In the genomic region with DNA sequence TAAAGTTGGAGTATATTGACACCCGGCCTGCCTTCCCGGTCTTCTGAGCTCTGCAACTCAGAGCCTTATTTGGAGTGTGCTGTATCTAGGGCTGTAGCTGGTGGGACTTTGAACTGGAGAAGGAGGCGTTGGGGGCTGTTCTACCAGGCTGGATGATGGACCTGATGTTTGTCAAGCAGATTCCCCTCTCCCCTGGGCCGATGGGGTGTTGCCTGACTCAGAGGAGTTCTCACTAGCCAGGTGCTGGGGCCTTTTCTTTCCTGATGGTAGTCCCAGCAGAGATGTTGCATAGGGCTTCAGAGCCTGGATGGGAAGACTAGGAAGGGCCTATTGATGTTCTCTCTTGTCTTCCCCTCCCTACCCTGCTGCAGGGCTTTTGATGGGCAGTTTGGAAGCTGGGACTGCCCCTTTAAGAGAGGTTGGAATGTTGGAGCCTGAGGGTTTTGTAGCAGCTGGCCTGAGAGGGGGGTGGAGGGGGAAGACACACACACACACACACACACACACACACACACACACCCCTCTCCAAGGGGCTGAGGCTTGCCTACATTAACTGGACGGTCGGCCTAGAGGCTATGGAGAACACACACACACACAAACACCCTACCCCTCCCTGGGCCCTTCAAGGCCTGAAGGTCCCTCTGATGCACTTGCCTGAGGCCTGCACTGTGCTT, we compare ENCODE assay signal across 8 mouse cellular contexts. TPM values are rescaled to one million over a fixed set of nuclear protein-coding genes. Genes with fewer than 3 reads are reported as not detected.
DNase-seq lines count a peak whose midpoint lies in the region; ATAC-seq and TF ChIP-seq lines count a peak whose summit lies in the region.

No protein-coding gene starts in this region.

- peak overlapping the region; percentile 77 for H3K4me2 ChIP-seq in liver, embryonic 14.5 days (ENCODE audit: low read depth)
- peak overlapping the region; percentile 96 for H3K4me2 ChIP-seq in neural tube, embryonic 13.5 days

- peak overlapping the region; percentile 85 for H3K27ac ChIP-seq in cerebellum, adult 2 months (ENCODE audit: insufficient read depth, low read length)
- no peak overlapping the region for H3K27ac ChIP-seq in MEL (ENCODE audit: control insufficient read depth, low read depth, low read length)
- peak overlapping the region; percentile 97 for H3K27ac ChIP-seq in forebrain, embryonic 10.5 days
- H3K27ac ChIP-seq in liver, embryonic 14.5 days: peak overlapping the region; percentile 15; the same call in 1 of the 2 replicates
- H3K27ac ChIP-seq in neural tube, embryonic 13.5 days (replicated peaks): peak overlapping the region; percentile 94

- H3K9me3 ChIP-seq in MEL (replicated peaks; ENCODE audit: insufficient read depth, low read length): no peaks in the 10 kb centered on the region
- no peaks in the 10 kb centered on the region for H3K9me3 ChIP-seq in forebrain, embryonic 10.5 days
- H3K9me3 ChIP-seq in liver, embryonic 14.5 days (ENCODE audit: control insufficient read depth, low read length): no peaks in the 10 kb centered on the region
- H3K9me3 ChIP-seq in neural tube, embryonic 13.5 days: no peaks in the 10 kb centered on the region

- no peak for TF ChIP-seq CTCF in cerebellum, adult 2 months (IDR thresholded peaks at IDR 0.05; ENCODE audit: borderline replicate concordance, insufficient read depth, low read depth, low read length)
- no peak for TF ChIP-seq CTCF in MEL (IDR thresholded peaks at IDR 0.05 in 2 of 3, conservative IDR thresholded peaks at IDR 0.05 in 1 of 3; ENCODE audit: control insufficient read depth in 1 of 3, insufficient read depth in 1 of 3, low read depth in 2 of 3, low read length in 3 of 3, poor library complexity in 1 of 3, severe bottlenecking in 1 of 3)
- TF ChIP-seq CTCF in liver, embryonic 14.5 days (IDR thresholded peaks at IDR 0.05; ENCODE audit: low read depth): no peak

- H3K36me3 ChIP-seq in MEL (ENCODE audit: control insufficient read depth in 1 of 2, insufficient read depth in 2 of 2, low read length in 2 of 2): peaks cover 0 to 4% of the 10 kb centered on the region in 2 experiments; a peak in 2 of 4 replicates
- H3K36me3 ChIP-seq in forebrain, embryonic 10.5 days (replicated peaks): peaks cover 35% of the 10 kb centered on the region
- no peaks in the 10 kb centered on the region; the same call in 1 of the 2 replicates for H3K36me3 ChIP-seq in liver, embryonic 14.5 days (replicated peaks; ENCODE audit: control insufficient read depth, insufficient read depth, low read depth)
- H3K36me3 ChIP-seq in neural tube, embryonic 13.5 days: peaks cover 32% of the 10 kb centered on the region

- no peak for TF ChIP-seq EP300 in MEL (IDR thresholded peaks at IDR 0.05; ENCODE audit: low read depth in 1 of 2, low read length in 2 of 2)
- TF ChIP-seq EP300 in liver, embryonic 14.5 days (IDR thresholded peaks at IDR 0.05; ENCODE audit: low read depth): no peak

- peaks cover 17% of the 10 kb centered on the region for H3K4me1 ChIP-seq in cerebellum, adult 2 months (ENCODE audit: control insufficient read depth, insufficient read depth, low read length)
- peaks cover 0 to 15% of the 10 kb centered on the region in 2 experiments for H3K4me1 ChIP-seq in MEL (ENCODE audit: control insufficient read depth in 1 of 2, insufficient read depth in 2 of 2, low read length in 2 of 2)
- peaks cover 34% of the 10 kb centered on the region for H3K4me1 ChIP-seq in forebrain, embryonic 10.5 days
- H3K4me1 ChIP-seq in liver, embryonic 14.5 days (replicated peaks; ENCODE audit: control insufficient read depth in 2 of 2, insufficient read depth in 2 of 2, low read length in 1 of 2): peaks cover 5 to 9% of the 10 kb centered on the region in 2 experiments; a peak in 3 of 4 replicates
- H3K4me1 ChIP-seq in neural tube, embryonic 13.5 days (replicated peaks): peaks cover 46% of the 10 kb centered on the region

- H3K4me3 ChIP-seq in cerebellum, adult 2 months (replicated peaks; ENCODE audit: insufficient read depth, low read depth, low read length): peak overlapping the region; percentile 94
- H3K4me3 ChIP-seq in MEL (ENCODE audit: control insufficient read depth in 1 of 2, insufficient read depth in 1 of 2, low read depth in 2 of 2, low read length in 2 of 2): peak overlapping the region; percentile 92 to 99
- peak overlapping the region; percentile 92 for H3K4me3 ChIP-seq in forebrain, embryonic 10.5 days
- H3K4me3 ChIP-seq in liver, embryonic 14.5 days (ENCODE audit: insufficient read depth in 1 of 2, low read depth in 2 of 2, low read length in 2 of 2): peak overlapping the region; percentile 72 to 87
- H3K4me3 ChIP-seq in neural tube, embryonic 13.5 days: peak overlapping the region; percentile 96

- 1% methylated on average over 6 of the region's 6 CpGs for WGBS in cerebellum, adult 2 months
- WGBS in forebrain, embryonic 10.5 days: 3% methylated on average over 6 of the region's 6 CpGs
- 12% methylated on average over 6 of the region's 6 CpGs for WGBS in liver, embryonic 14.5 days (ENCODE audit: insufficient replicate concordance)
- 1% methylated on average over 6 of the region's 6 CpGs for WGBS in neural tube, embryonic 13.5 days

- TF ChIP-seq RAD21 in MEL (IDR thresholded peaks at IDR 0.05; ENCODE audit: low read depth, low read length): no peak

- peak overlapping the region; percentile 94 for H3K9ac ChIP-seq in MEL (ENCODE audit: control insufficient read depth, low read depth, low read length, poor library complexity, severe bottlenecking)
- peak overlapping the region; percentile 88 for H3K9ac ChIP-seq in liver, embryonic 14.5 days (replicated peaks)
- H3K9ac ChIP-seq in neural tube, embryonic 13.5 days: peak overlapping the region; percentile 99

- ATAC-seq in liver, embryonic 14.5 days (ENCODE audit: insufficient read depth): 0 out of 2 replicates have a peak, but pooled peaks have one; percentile 11
- peak; percentile 59 for ATAC-seq in neural tube, embryonic 13.5 days (ENCODE audit: low read depth)

- H3K79me2 ChIP-seq in MEL (ENCODE audit: control insufficient read depth, insufficient read depth, low read length, poor library complexity): peaks cover 13% of the 10 kb centered on the region

- no peaks in the 10 kb centered on the region for H3K27me3 ChIP-seq in cerebellum, adult 2 months (ENCODE audit: control insufficient read depth, insufficient read depth, low read length)
- H3K27me3 ChIP-seq in MEL (ENCODE audit: control insufficient read depth in 1 of 2, insufficient read depth in 2 of 2, low read length in 2 of 2): no peaks in the 10 kb centered on the region
- no peaks in the 10 kb centered on the region for H3K27me3 ChIP-seq in forebrain, embryonic 10.5 days (ENCODE audit: poor library complexity, severe bottlenecking)
- H3K27me3 ChIP-seq in liver, embryonic 14.5 days (ENCODE audit: control insufficient read depth, insufficient read depth, low read length): no peaks in the 10 kb centered on the region
- no peaks in the 10 kb centered on the region for H3K27me3 ChIP-seq in neural tube, embryonic 13.5 days

- no peak for TF ChIP-seq POLR2A in cerebellum, adult 2 months (IDR thresholded peaks at IDR 0.05; ENCODE audit: borderline replicate concordance, insufficient read depth, low read length)
- no peak for TF ChIP-seq POLR2A in MEL (IDR thresholded peaks at IDR 0.05; ENCODE audit: control insufficient read depth in 1 of 2, insufficient read depth in 1 of 2, low read depth in 1 of 2, low read length in 2 of 2, poor library complexity in 1 of 2)

- peak in 1 of 2 experiments; percentile 31 for DNase-seq in cerebellum, adult 2 months
- DNase-seq in cerebellum, adult 11 months: no peak
- DNase-seq in MEL (ENCODE audit: low read depth, low spot score): peak; percentile 47
- peak; percentile 61 for DNase-seq in forebrain, embryonic 10.5 days (ENCODE audit: extremely low spot score, low spot score)
- peak; percentile 38 for DNase-seq in induced T-regulatory cell, adult 2 months (ENCODE audit: low read depth)
- DNase-seq in liver, embryonic 14.5 days (ENCODE audit: low read depth in 3 of 3, low spot score in 3 of 3): no peak
- DNase-seq in layer of hippocampus, postnatal 14 days (ENCODE audit: low spot score in 2 of 2): no peak

RNA-seq across cellular contexts. Expression of gene Dvl3, which starts 1.1 kb away (rescaled TPM):
- polyA plus RNA-seq in cerebellum, adult 2 months (2012; rRNA removed): 60.2 and 66.5 TPM in 2 replicates
- 4.0 and 4.1 TPM in 2 replicates for total RNA-seq in MEL (2012; rRNA removed)
- polyA plus RNA-seq in MEL (2012; ENCODE audit: insufficient read depth in 1 of 2, insufficient read length in 2 of 2, low read depth in 1 of 2, low replicate concordance in 2 of 2, missing spikeins in 1 of 2): 10 to 100 TPM in 1 of 2 experiments, not detected in 1; 20.5 TPM
- polyA plus RNA-seq in forebrain, embryonic 10.5 days (2016; fragmentation: Nextera tagmentation; extraction: Ambion mirVana): 28.8 and 30.5 TPM in 2 replicates
- 7.3 and 8.8 TPM in 2 replicates for polyA plus RNA-seq in liver, embryonic 14.5 days (2012; rRNA removed)
- 4.9 and 5.0 TPM in 2 replicates for polyA plus RNA-seq in liver, embryonic 14.5 days (2014; fragmentation: Nextera tagmentation; extraction: Ambion mirVana)
- polyA plus RNA-seq in neural tube, embryonic 13.5 days (2015; fragmentation: Nextera tagmentation; extraction: Ambion mirVana): 48.5 and 55.4 TPM in 2 replicates
- total RNA-seq in layer of hippocampus, postnatal 14 days (2021): 10 to 100 TPM; 77.2 to 78.9 TPM

RNA-seq across cellular contexts. Expression of gene Ap2m1, which starts 17.4 kb away (rescaled TPM):
- polyA plus RNA-seq in cerebellum, adult 2 months (2012; rRNA removed): 1,156 and 1,178 TPM in 2 replicates
- total RNA-seq in MEL (2012; rRNA removed): 185 and 199 TPM in 2 replicates
- polyA plus RNA-seq in MEL (2012; ENCODE audit: insufficient read depth in 1 of 2, insufficient read length in 2 of 2, low read depth in 1 of 2, low replicate concordance in 2 of 2, missing spikeins in 1 of 2): 1,000 to 10,000 TPM in 1 of 2 experiments, 100 to 1,000 TPM in 1; 312 to 1,810 TPM
- polyA plus RNA-seq in forebrain, embryonic 10.5 days (2016; fragmentation: Nextera tagmentation; extraction: Ambion mirVana): 628 and 638 TPM in 2 replicates
- 259 and 268 TPM in 2 replicates for polyA plus RNA-seq in liver, embryonic 14.5 days (2012; rRNA removed)
- polyA plus RNA-seq in liver, embryonic 14.5 days (2014; fragmentation: Nextera tagmentation; extraction: Ambion mirVana): 364 and 392 TPM in 2 replicates
- 1,020 and 1,063 TPM in 2 replicates for polyA plus RNA-seq in neural tube, embryonic 13.5 days (2015; fragmentation: Nextera tagmentation; extraction: Ambion mirVana)
- total RNA-seq in layer of hippocampus, postnatal 14 days (2021): 100 to 1,000 TPM; 893 to 941 TPM

RNA-seq across cellular contexts. Expression of gene Eif2b5, which starts 19.2 kb away (rescaled TPM):
- 52.4 and 53.3 TPM in 2 replicates for polyA plus RNA-seq in cerebellum, adult 2 months (2012; rRNA removed)
- total RNA-seq in MEL (2012; rRNA removed): 131 and 137 TPM in 2 replicates
- polyA plus RNA-seq in MEL (2012; ENCODE audit: insufficient read depth in 1 of 2, insufficient read length in 2 of 2, low read depth in 1 of 2, low replicate concordance in 2 of 2, missing spikeins in 1 of 2): 100 to 1,000 TPM in 1 of 2 experiments, 10 to 100 TPM in 1; 91.1 to 115 TPM
- polyA plus RNA-seq in forebrain, embryonic 10.5 days (2016; fragmentation: Nextera tagmentation; extraction: Ambion mirVana): 158 and 160 TPM in 2 replicates
- polyA plus RNA-seq in liver, embryonic 14.5 days (2012; rRNA removed): 19.6 and 23.3 TPM in 2 replicates
- 39.0 and 44.1 TPM in 2 replicates for polyA plus RNA-seq in liver, embryonic 14.5 days (2014; fragmentation: Nextera tagmentation; extraction: Ambion mirVana)
- 102 and 103 TPM in 2 replicates for polyA plus RNA-seq in neural tube, embryonic 13.5 days (2015; fragmentation: Nextera tagmentation; extraction: Ambion mirVana)
- 10 to 100 TPM; 51.7 to 54.1 TPM for total RNA-seq in layer of hippocampus, postnatal 14 days (2021)

RNA-seq across cellular contexts. Expression of gene Abcf3, which starts 30.5 kb away (rescaled TPM):
- polyA plus RNA-seq in cerebellum, adult 2 months (2012; rRNA removed): 107 and 112 TPM in 2 replicates
- 42.0 and 46.5 TPM in 2 replicates for total RNA-seq in MEL (2012; rRNA removed)
- 10 to 100 TPM in 1 of 2 experiments, not detected in 1; 79.6 TPM for polyA plus RNA-seq in MEL (2012; ENCODE audit: insufficient read depth in 1 of 2, insufficient read length in 2 of 2, low read depth in 1 of 2, low replicate concordance in 2 of 2, missing spikeins in 1 of 2)
- polyA plus RNA-seq in forebrain, embryonic 10.5 days (2016; fragmentation: Nextera tagmentation; extraction: Ambion mirVana): 58.3 and 62.6 TPM in 2 replicates
- polyA plus RNA-seq in liver, embryonic 14.5 days (2012; rRNA removed): 14.3 and 15.0 TPM in 2 replicates
- 19.5 and 24.4 TPM in 2 replicates for polyA plus RNA-seq in liver, embryonic 14.5 days (2014; fragmentation: Nextera tagmentation; extraction: Ambion mirVana)
- 72.2 and 81.5 TPM in 2 replicates for polyA plus RNA-seq in neural tube, embryonic 13.5 days (2015; fragmentation: Nextera tagmentation; extraction: Ambion mirVana)
- total RNA-seq in layer of hippocampus, postnatal 14 days (2021): 10 to 100 TPM; 82.8 to 87.9 TPM

Comparison
In these comparisons a context has a peak if more than half of its experiments do, and no peak if none do; other contexts are left out.
1. DNase-seq: peak in MEL (single experiment), forebrain, embryonic 10.5 days (single experiment) and induced T-regulatory cell, adult 2 months (single experiment); none in cerebellum, adult 11 months (single experiment), liver, embryonic 14.5 days (0 of 3) and layer of hippocampus, postnatal 14 days (0 of 2).
2. Peak in every context shown above with its lines, with median percentiles within 50 percentile points of each other: H3K4me3 ChIP-seq and H3K9ac ChIP-seq.